ENCODE assay signal across 8 mouse cellular contexts in genomic region chr12:81332875-81333421, GRCm38 (mm10). TPM values are rescaled to one million over a fixed set of nuclear protein-coding genes. Genes with fewer than 3 reads are reported as not detected.
A peak's percentile ranks its signal among the peaks of the same experiment; 100 is the strongest.
DNase-seq lines count a peak whose midpoint lies in the region; ATAC-seq and TF ChIP-seq lines count a peak whose summit lies in the region.

Gene Slc8a3, minus strand, starts transcription at chr12:81333180.

- no peaks in the 10 kb centered on the region for H3K36me3 ChIP-seq in ES-Bruce4 (ENCODE audit: control insufficient read depth, insufficient read depth, low read length, poor library complexity, severe bottlenecking)
- no peaks in the 10 kb centered on the region for H3K36me3 ChIP-seq in embryonic facial prominence, embryonic 15.5 days
- H3K36me3 ChIP-seq in heart, embryonic 15.5 days, result no peaks in the 10 kb centered on the region
- no peaks in the 10 kb centered on the region for H3K36me3 ChIP-seq in stomach, embryonic 15.5 days

- H3K9me3 ChIP-seq in ES-Bruce4 (replicated peaks; ENCODE audit: control insufficient read depth, insufficient read depth, low read length, poor library complexity, severe bottlenecking), result no peaks in the 10 kb centered on the region
- no peaks in the 10 kb centered on the region for H3K9me3 ChIP-seq in embryonic facial prominence, embryonic 15.5 days (replicated peaks)
- no peaks in the 10 kb centered on the region for H3K9me3 ChIP-seq in heart, embryonic 15.5 days (replicated peaks)
- H3K9me3 ChIP-seq in stomach, embryonic 15.5 days, result no peaks in the 10 kb centered on the region

- no peaks in the 10 kb centered on the region for H3K4me1 ChIP-seq in ES-Bruce4 (ENCODE audit: control insufficient read depth, insufficient read depth, low read length)
- peaks cover 8% of the 10 kb centered on the region for H3K4me1 ChIP-seq in embryonic facial prominence, embryonic 15.5 days
- H3K4me1 ChIP-seq in heart, embryonic 15.5 days (replicated peaks), result peaks cover 13% of the 10 kb centered on the region
- peaks cover 12% of the 10 kb centered on the region; the same call in 1 of the 2 replicates for H3K4me1 ChIP-seq in stomach, embryonic 15.5 days

- no peak within 1 kb of the TSS for H3K27ac ChIP-seq in ES-Bruce4 (ENCODE audit: insufficient read depth, low read length)
- peak within 1 kb of the TSS; percentile 61 for H3K27ac ChIP-seq in embryonic facial prominence, embryonic 15.5 days (replicated peaks)
- no peak within 1 kb of the TSS for H3K27ac ChIP-seq in heart, embryonic 15.5 days
- H3K27ac ChIP-seq in left cerebral cortex, adult 2 months, result peak within 1 kb of the TSS; percentile 88
- H3K27ac ChIP-seq in stomach, embryonic 15.5 days, result no peak within 1 kb of the TSS

- no peak for TF ChIP-seq CTCF in ES-Bruce4 (IDR thresholded peaks at IDR 0.05; ENCODE audit: low read depth, low read length)
- no peak for TF ChIP-seq CTCF in left cerebral cortex, adult 2 months (IDR thresholded peaks at IDR 0.05)

- WGBS in embryonic facial prominence, embryonic 15.5 days, result under 1% methylated on average over 42 of the region's 47 CpGs
- WGBS in heart, embryonic 15.5 days, result under 1% methylated on average over 47 of the region's 47 CpGs
- WGBS in stomach, embryonic 15.5 days, result under 1% methylated on average over 45 of the region's 47 CpGs

- H3K4me2 ChIP-seq in embryonic facial prominence, embryonic 15.5 days (replicated peaks), result peak within 1 kb of the TSS; percentile 96
- peak within 1 kb of the TSS; percentile 95 for H3K4me2 ChIP-seq in heart, embryonic 15.5 days
- peak within 1 kb of the TSS; percentile 100 for H3K4me2 ChIP-seq in stomach, embryonic 15.5 days

- DNase-seq in adrenal gland, postnatal 36 days, result peak; percentile 36 to 39
- peak; percentile 58 to 64 for DNase-seq in left cerebral cortex, adult 2 months (ENCODE audit: extremely low spot score in 1 of 2, low spot score in 2 of 2)
- peak; percentile 54 for DNase-seq in mesoderm, embryonic 11.5 days (ENCODE audit: low read depth, low spot score)
- DNase-seq in spleen, postnatal 4 days (ENCODE audit: low spot score in 2 of 2), result no peak

- peak within 1 kb of the TSS; percentile 62 for H3K4me3 ChIP-seq in ES-Bruce4 (ENCODE audit: low read depth, low read length)
- H3K4me3 ChIP-seq in embryonic facial prominence, embryonic 15.5 days (replicated peaks), result peak within 1 kb of the TSS; percentile 56
- peak within 1 kb of the TSS; percentile 57 for H3K4me3 ChIP-seq in heart, embryonic 15.5 days
- peak within 1 kb of the TSS; percentile 68 for H3K4me3 ChIP-seq in left cerebral cortex, adult 2 months
- peak within 1 kb of the TSS; percentile 61 for H3K4me3 ChIP-seq in stomach, embryonic 15.5 days (replicated peaks)

- no peak for TF ChIP-seq POLR2A in ES-Bruce4 (IDR thresholded peaks at IDR 0.05; ENCODE audit: insufficient read depth, low read length)

- peaks cover 3% of the 10 kb centered on the region for H3K27me3 ChIP-seq in ES-Bruce4 (ENCODE audit: control insufficient read depth, insufficient read depth, low read length, poor library complexity, severe bottlenecking)
- peaks cover 15% of the 10 kb centered on the region; the same call in 1 of the 2 replicates for H3K27me3 ChIP-seq in embryonic facial prominence, embryonic 15.5 days
- H3K27me3 ChIP-seq in heart, embryonic 15.5 days, result peaks cover 67% of the 10 kb centered on the region
- peaks cover 13% of the 10 kb centered on the region; the same call in 1 of the 2 replicates for H3K27me3 ChIP-seq in stomach, embryonic 15.5 days (replicated peaks)

- no peak for TF ChIP-seq EP300 in ES-Bruce4 (IDR thresholded peaks at IDR 0.05; ENCODE audit: insufficient read depth, low read depth, low read length)

- intact Hi-C loops in left cerebral cortex, adult 2 months (cut with DNase I), result loop anchor here (5.0 kb wide), 2 partner anchors 116 to 136 kb away; no protein-coding TSS in a partner anchor

- ATAC-seq in embryonic facial prominence, embryonic 15.5 days (ENCODE audit: insufficient number of reproducible peaks, low FRiP score, low TSS enrichment, low read depth), result peak; percentile 55
- peak; percentile 35 for ATAC-seq in heart, embryonic 15.5 days (replicated peaks; ENCODE audit: insufficient number of reproducible peaks, insufficient read depth, low FRiP score, low read depth)
- ATAC-seq in stomach, embryonic 15.5 days (ENCODE audit: insufficient read depth, low FRiP score, low read depth), result peak; percentile 56

- peak within 1 kb of the TSS; percentile 36 for H3K9ac ChIP-seq in ES-Bruce4 (ENCODE audit: low read depth, poor library complexity, severe bottlenecking)
- H3K9ac ChIP-seq in embryonic facial prominence, embryonic 15.5 days, result peak within 1 kb of the TSS; percentile 51
- H3K9ac ChIP-seq in heart, embryonic 15.5 days, result peak within 1 kb of the TSS; percentile 45
- peak within 1 kb of the TSS; percentile 77 for H3K9ac ChIP-seq in stomach, embryonic 15.5 days

RNA-seq across cellular contexts. Expression of gene Slc8a3, which starts in this region (rescaled TPM):
- 0.70 and 1.0 TPM in 2 replicates for polyA plus RNA-seq in ES-Bruce4 (2011; ENCODE audit: insufficient read depth, insufficient read length, low read depth, missing spikeins)
- total RNA-seq in adrenal gland, postnatal 36 days (2021), result under 1 TPM; 0.43 to 0.72 TPM
- 6.2 and 6.7 TPM in 2 replicates for polyA plus RNA-seq in embryonic facial prominence, embryonic 15.5 days (2015; fragmentation: Nextera tagmentation; extraction: Ambion mirVana)
- 0.60 TPM in 2 replicates for polyA plus RNA-seq in heart, embryonic 15.5 days (2015; fragmentation: Nextera tagmentation; extraction: Ambion mirVana)
- 10 to 100 TPM; 23.4 to 24.2 TPM for total RNA-seq in left cerebral cortex, adult 2 months (2021)
- polyA plus RNA-seq in stomach, embryonic 15.5 days (2015; fragmentation: Nextera tagmentation; extraction: Ambion mirVana), result 0.43 and 0.63 TPM in 2 replicates

Comparison
In these comparisons a context has a peak if more than half of its experiments do, and no peak if none do; other contexts are left out.
1. RNA of gene Slc8a3 (total RNA-seq): 23.4 to 24.2 TPM in left cerebral cortex, adult 2 months; 0.43 to 0.72 TPM in adrenal gland, postnatal 36 days; every median in the first group is over 10 times any median in the second.
2. Peak in DNase-seq in adrenal gland, postnatal 36 days; RNA of the gene not detected or under 1 TPM.
3. Peak in ATAC-seq, H3K4me3 ChIP-seq, H3K9ac ChIP-seq and H3K4me2 ChIP-seq in heart, embryonic 15.5 days; RNA of the gene not detected or under 1 TPM.
4. Peak in ATAC-seq, H3K4me3 ChIP-seq, H3K9ac ChIP-seq and H3K4me2 ChIP-seq in stomach, embryonic 15.5 days; RNA of the gene not detected or under 1 TPM.
5. H3K27ac ChIP-seq: peak in embryonic facial prominence, embryonic 15.5 days (single experiment) and left cerebral cortex, adult 2 months (single experiment); none in ES-Bruce4 (single experiment), heart, embryonic 15.5 days (single experiment) and stomach, embryonic 15.5 days (single experiment).
6. DNase-seq: peak in left cerebral cortex, adult 2 months (2 of 2) and mesoderm, embryonic 11.5 days (single experiment); none in spleen, postnatal 4 days (0 of 2).
7. Peak in every context shown above with its lines, with median percentiles within 50 percentile points of each other: H3K4me3 ChIP-seq, H3K9ac ChIP-seq, ATAC-seq and H3K4me2 ChIP-seq.